Mouse (Mus musculus): Measurements from ENCODE around the gene Car5b. TPM values are rescaled to one million over a fixed set of nuclear protein-coding genes. Genes with fewer than 3 reads are reported as not detected.

Gene Car5b
- polyA plus RNA-seq, 1 experiment = 1.2 TPM

- no peak for TF ChIP-seq POLR2A (IDR thresholded peaks at IDR 0.05; ENCODE audit: borderline replicate concordance, control insufficient read depth, low read depth, low read length)
- TF ChIP-seq CTCF (IDR thresholded peaks at IDR 0.05; ENCODE audit: control insufficient read depth, insufficient read depth, low read length) = no peak
- Histone ChIP-seq H3K4me3 (replicated peaks; ENCODE audit: control insufficient read depth, low read depth, low read length) (no peak overlapping the region), H3K27ac (ENCODE audit: control insufficient read depth, insufficient read depth, low read depth, low read length, poor library complexity) (no peak overlapping the region), H3K4me1 (ENCODE audit: control insufficient read depth, insufficient read depth, low read length) (no peaks in the 10 kb centered on the region)
- 83% methylated on average over 1 of the region's 1 CpGs for WGBS
These were observed 27.9 kb downstream of the Car5b start for GRCm38 (mm10) chrX:163999848-164000247.

- no peak overlapping the region for H3K4me3 ChIP-seq (replicated peaks; ENCODE audit: control insufficient read depth, low read depth, low read length)
- H3K27ac ChIP-seq (ENCODE audit: control insufficient read depth, insufficient read depth, low read depth, low read length, poor library complexity) = no peak overlapping the region
- 53% methylated on average over 3 of the region's 3 CpGs for WGBS
- H3K4me1 ChIP-seq (ENCODE audit: control insufficient read depth, insufficient read depth, low read length) = no peaks in the 10 kb centered on the region
- TF ChIP-seq POLR2A (IDR thresholded peaks at IDR 0.05; ENCODE audit: borderline replicate concordance, control insufficient read depth, low read depth, low read length) = no peak
- no peak for TF ChIP-seq CTCF (IDR thresholded peaks at IDR 0.05; ENCODE audit: control insufficient read depth, insufficient read depth, low read length)
These were observed 31.0 kb downstream of the Car5b start for GRCm38 (mm10) chrX:163996754-163997153.

- TF ChIP-seq POLR2A (IDR thresholded peaks at IDR 0.05; ENCODE audit: borderline replicate concordance, control insufficient read depth, low read depth, low read length) = no peak
- TF ChIP-seq CTCF (IDR thresholded peaks at IDR 0.05; ENCODE audit: control insufficient read depth, insufficient read depth, low read length) = no peak
- H3K4me1 ChIP-seq (ENCODE audit: control insufficient read depth, insufficient read depth, low read length) = no peaks in the 10 kb centered on the region
- H3K4me3 ChIP-seq (replicated peaks; ENCODE audit: control insufficient read depth, low read depth, low read length) = no peak overlapping the region
- WGBS = 28% methylated on average over 3 of the region's 3 CpGs
- no peak overlapping the region for H3K27ac ChIP-seq (ENCODE audit: control insufficient read depth, insufficient read depth, low read depth, low read length, poor library complexity)
These were observed 40.0 kb downstream of the Car5b start for GRCm38 (mm10) chrX:163987718-163988374.

GRCm38 (mm10) chrX:163982129-163982528 lies 45.7 kb downstream of the Car5b start:
- TF ChIP-seq CTCF (IDR thresholded peaks at IDR 0.05; ENCODE audit: control insufficient read depth, insufficient read depth, low read length) (no peak), POLR2A (IDR thresholded peaks at IDR 0.05; ENCODE audit: borderline replicate concordance, control insufficient read depth, low read depth, low read length) (no peak)
- H3K4me3 ChIP-seq (replicated peaks; ENCODE audit: control insufficient read depth, low read depth, low read length) = no peak overlapping the region
- WGBS = 85% methylated on average over 6 of the region's 6 CpGs
- H3K4me1 ChIP-seq (ENCODE audit: control insufficient read depth, insufficient read depth, low read length) = no peaks in the 10 kb centered on the region
- no peak overlapping the region for H3K27ac ChIP-seq (ENCODE audit: control insufficient read depth, insufficient read depth, low read depth, low read length, poor library complexity)

- TF ChIP-seq POLR2A (IDR thresholded peaks at IDR 0.05; ENCODE audit: borderline replicate concordance, control insufficient read depth, low read depth, low read length) (no peak), CTCF (IDR thresholded peaks at IDR 0.05; ENCODE audit: control insufficient read depth, insufficient read depth, low read length) (no peak)
- 58% methylated on average over 4 of the region's 4 CpGs for WGBS
- Histone ChIP-seq H3K4me1 (ENCODE audit: control insufficient read depth, insufficient read depth, low read length) (no peaks in the 10 kb centered on the region), H3K27ac (ENCODE audit: control insufficient read depth, insufficient read depth, low read depth, low read length, poor library complexity) (no peak overlapping the region), H3K4me3 (replicated peaks; ENCODE audit: control insufficient read depth, low read depth, low read length) (no peak overlapping the region)
These were observed 46.3 kb downstream of the Car5b start for GRCm38 (mm10) chrX:163981500-163981899.

GRCm38 (mm10) chrX:163981092-163981491 lies 46.7 kb downstream of the Car5b start:
- WGBS = 65% methylated on average over 1 of the region's 1 CpGs
- no peak for TF ChIP-seq POLR2A (IDR thresholded peaks at IDR 0.05; ENCODE audit: borderline replicate concordance, control insufficient read depth, low read depth, low read length)
- no peak for TF ChIP-seq CTCF (IDR thresholded peaks at IDR 0.05; ENCODE audit: control insufficient read depth, insufficient read depth, low read length)
- Histone ChIP-seq H3K27ac (ENCODE audit: control insufficient read depth, insufficient read depth, low read depth, low read length, poor library complexity) (no peak overlapping the region), H3K4me1 (ENCODE audit: control insufficient read depth, insufficient read depth, low read length) (no peaks in the 10 kb centered on the region), H3K4me3 (replicated peaks; ENCODE audit: control insufficient read depth, low read depth, low read length) (no peak overlapping the region)

GRCm38 (mm10) chrX:163958467-163958875 lies 69.3 kb downstream of the Car5b start, which contains the start of gene Zrsr2:
Gene Zrsr2, minus strand, starts transcription at chrX:163958661.
- no peaks in the 10 kb centered on the region for H3K4me1 ChIP-seq (ENCODE audit: control insufficient read depth, insufficient read depth, low read length)

GRCm38 (mm10) chrX:163957803-163958466 lies 69.9 kb downstream of the Car5b start:
- no peaks in the 10 kb centered on the region for H3K4me1 ChIP-seq (ENCODE audit: control insufficient read depth, insufficient read depth, low read length)
- 10% methylated on average over 39 of the region's 67 CpGs for WGBS
- H3K4me3 ChIP-seq (replicated peaks; ENCODE audit: control insufficient read depth, low read depth, low read length) = peak overlapping the region; percentile 98
- TF ChIP-seq POLR2A (IDR thresholded peaks at IDR 0.05; ENCODE audit: borderline replicate concordance, control insufficient read depth, low read depth, low read length) (peak; percentile 18; the same call in 1 of the 2 replicates), CTCF (IDR thresholded peaks at IDR 0.05; ENCODE audit: control insufficient read depth, insufficient read depth, low read length) (no peak)
- peak overlapping the region; percentile 99 for H3K27ac ChIP-seq (ENCODE audit: control insufficient read depth, insufficient read depth, low read depth, low read length, poor library complexity)

More at GRCm38 (mm10) chrX:163958467-163958875, 69.3 kb downstream of the Car5b start, which contains the start of gene Zrsr2:
- TF ChIP-seq POLR2A (IDR thresholded peaks at IDR 0.05; ENCODE audit: borderline replicate concordance, control insufficient read depth, low read depth, low read length) (no peak), CTCF (IDR thresholded peaks at IDR 0.05; ENCODE audit: control insufficient read depth, insufficient read depth, low read length) (no peak)
- peak within 1 kb of the TSS; percentile 98 for H3K4me3 ChIP-seq (replicated peaks; ENCODE audit: control insufficient read depth, low read depth, low read length)
- peak within 1 kb of the TSS; percentile 99 for H3K27ac ChIP-seq (ENCODE audit: control insufficient read depth, insufficient read depth, low read depth, low read length, poor library complexity)
- WGBS = 10% methylated on average over 24 of the region's 29 CpGs

Data from bone marrow, adult 2 months (tissue).